Mouse (Mus musculus) liver, adult 2 months (tissue): ENCODE measurements around the gene Lef1. TPM values are rescaled to one million over a fixed set of nuclear protein-coding genes. Genes with fewer than 3 reads are reported as not detected.
A peak's percentile ranks its signal among the peaks of the same experiment; 100 is the strongest.

ENCODE experiments used
- DNase-seq: peaks from one replicate; pipeline ENCODE4 v3.0.0-alpha.2; 2011; ENCODE audit warnings: low read depth, low spot score; ENCODE audit errors: extremely low read depth
- H3K27ac ChIP-seq: fragments of 200-500 bp; replicated peaks from 2 replicates; pipeline ENCODE4 v1.5.1; 2012; ENCODE audit warnings: low read depth, mild to moderate bottlenecking, control low read depth, inconsistent platforms, low read length; ENCODE audit not compliant: insufficient read depth
- H3K27me3 ChIP-seq: fragments of 200-500 bp; 2 replicates; pipeline ENCODE4 v1.6.1; 2012; ENCODE audit warnings: mild to moderate bottlenecking, moderate library complexity, low read length, inconsistent platforms; ENCODE audit not compliant: control insufficient read depth, insufficient read depth
- H3K36me3 ChIP-seq: fragments of 200-500 bp; 2 replicates; pipeline ENCODE4 v1.6.1; 2012; ENCODE audit warnings: low read length, inconsistent platforms; ENCODE audit not compliant: control insufficient read depth, insufficient read depth
- H3K4me1 ChIP-seq: fragments of 200-500 bp; 2 replicates; pipeline ENCODE4 v1.6.1; 2011; ENCODE audit warnings: low read length; ENCODE audit not compliant: control insufficient read depth, insufficient read depth
- H3K4me3 ChIP-seq: fragments of 200-500 bp; 2 replicates; pipeline ENCODE4 v1.5.1; 2011; ENCODE audit warnings: low read depth, mild to moderate bottlenecking, control low read depth, low read length, moderate library complexity; ENCODE audit not compliant: insufficient read depth
- H3K79me2 ChIP-seq: fragments of 200-500 bp; 2 replicates; pipeline ENCODE4 v1.6.1; 2012; ENCODE audit warnings: inconsistent platforms, mild to moderate bottlenecking, low read length, moderate library complexity; ENCODE audit not compliant: control insufficient read depth, insufficient read depth
- H3K9ac ChIP-seq: fragments of 200-500 bp; 2 replicates; pipeline ENCODE4 v1.6.1; 2012; ENCODE audit warnings: low read depth, mild to moderate bottlenecking, control low read depth, inconsistent platforms, low read length
- CTCF ChIP-seq: fragments of 200-500 bp; IDR thresholded peaks from 2 replicates; pipeline ENCODE4 v1.5.1; 2011; ENCODE audit warnings: low read depth, low read length, control low read depth
- POLR2A ChIP-seq: fragments of 200-500 bp; IDR thresholded peaks from 2 replicates; pipeline ENCODE4 v1.6.1; 2011; ENCODE audit warnings: low read length, control low read depth; ENCODE audit not compliant: insufficient read depth; ENCODE audit errors: extremely low read depth
- WGBS: fragments of 180-500 bp; shearing (Covaris S2); methylation state at CpG from one replicate; pipeline ENCODE4 v1.1.7; 2018; 5-methylcytosine and 5-hydroxymethylcytosine counted together
- polyA plus RNA-seq: library from polyadenylated mRNA; depleted of rRNA; stranded (reverse); fragments of >200 nt; gene quantifications from 2 replicates; pipeline ENCODE4 v1.2.3, GENCODE M21; 2012
- total RNA-seq: library from RNA; depleted of rRNA; stranded (reverse); fragments of >200 nt; gene quantifications from 2 replicates; pipeline ENCODE4 v1.2.3, GENCODE M21; 2014

Gene Lef1
- total and polyA plus RNA-seq, 2 experiments, result 0.37 to 0.45 TPM

DNA sequence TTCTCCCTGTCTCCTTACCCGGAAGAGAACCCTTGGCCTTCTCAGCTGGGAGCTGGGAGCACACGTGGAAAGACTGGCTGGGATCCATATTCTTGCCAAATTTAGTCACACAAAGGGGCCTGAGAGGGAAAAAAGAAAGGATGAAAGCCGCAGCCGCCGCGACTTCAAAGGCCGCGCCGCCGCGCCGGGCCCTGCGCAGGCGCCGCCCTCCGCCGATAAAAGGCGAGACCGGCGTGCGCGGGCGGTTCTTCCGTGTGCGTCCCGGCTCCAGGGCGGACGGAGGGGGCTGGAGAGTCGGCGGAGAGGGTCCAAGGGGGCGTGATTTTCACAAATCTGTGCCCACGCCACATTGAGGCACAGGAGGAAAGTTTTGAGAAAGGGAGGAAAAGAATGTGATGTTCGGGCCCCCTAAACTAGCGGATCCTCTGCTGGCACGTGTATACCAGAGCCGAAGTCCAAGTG is 4.3 kb upstream of the Lef1 start:
- Histone ChIP-seq H3K36me3 (no peaks in the 10 kb centered on the region), H3K4me1 (peaks cover 3% of the 10 kb centered on the region; the same call in 1 of the 2 replicates), H3K9ac (no peak overlapping the region), H3K4me3 (peak overlapping the region; percentile 41), H3K79me2 (no peaks in the 10 kb centered on the region), H3K27ac (no peak overlapping the region), H3K27me3 (peaks cover 25% of the 10 kb centered on the region)
- TF ChIP-seq POLR2A (no peak), CTCF (no peak)
- 1% methylated on average over 36 of the region's 36 CpGs for WGBS
- peak; percentile 59 for DNase-seq

DNA sequence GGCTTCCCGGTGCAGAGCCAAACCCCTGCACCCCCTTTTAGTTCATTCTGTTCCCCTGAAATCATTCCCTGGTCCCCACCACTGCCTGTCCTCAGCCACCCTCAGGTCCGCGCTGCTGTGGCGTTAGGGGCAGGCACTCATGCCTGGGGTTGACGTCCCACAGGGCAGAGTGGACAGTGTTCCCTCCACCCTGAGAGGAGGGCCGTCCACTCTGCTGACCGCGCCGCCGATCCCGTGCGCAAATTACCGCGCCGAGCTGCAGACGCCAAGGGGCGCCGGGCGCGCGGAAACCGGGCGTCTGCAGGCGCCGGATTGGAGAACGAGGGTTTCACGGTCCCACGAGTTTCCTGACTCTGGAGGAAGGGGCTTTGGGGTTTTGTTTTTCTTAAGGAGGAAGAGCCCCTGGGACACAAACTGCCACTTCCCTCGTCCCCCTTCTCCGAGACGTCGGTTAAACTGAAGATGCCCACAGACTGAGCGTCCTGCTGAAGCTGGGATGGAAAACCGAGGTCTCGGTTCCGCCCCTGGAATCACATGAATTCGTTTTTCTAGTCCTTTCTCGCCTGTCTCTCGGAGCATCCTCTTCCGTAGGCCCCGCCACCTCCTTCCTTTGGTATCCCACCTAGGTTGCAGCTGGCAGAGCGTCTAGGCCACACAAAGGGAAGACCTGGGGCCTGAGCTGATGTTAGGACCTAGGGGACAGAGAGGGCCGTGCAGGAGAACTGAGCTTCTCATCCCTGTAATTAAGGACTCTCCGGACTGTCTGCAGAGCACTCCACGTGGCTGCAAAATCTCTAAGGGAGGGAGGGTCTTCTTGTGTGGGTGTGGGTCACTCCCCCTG is 3.6 kb upstream of the Lef1 start:
- Histone ChIP-seq H3K27me3 (peaks cover 32% of the 10 kb centered on the region), H3K36me3 (no peaks in the 10 kb centered on the region), H3K79me2 (no peaks in the 10 kb centered on the region), H3K4me3 (no peak overlapping the region), H3K4me1 (peaks cover 5% of the 10 kb centered on the region), H3K9ac (no peak overlapping the region), H3K27ac (no peak overlapping the region)
- no peak for TF ChIP-seq CTCF
- TF ChIP-seq POLR2A, result no peak
- 2% methylated on average over 45 of the region's 45 CpGs for WGBS
- no peak for DNase-seq

DNA sequence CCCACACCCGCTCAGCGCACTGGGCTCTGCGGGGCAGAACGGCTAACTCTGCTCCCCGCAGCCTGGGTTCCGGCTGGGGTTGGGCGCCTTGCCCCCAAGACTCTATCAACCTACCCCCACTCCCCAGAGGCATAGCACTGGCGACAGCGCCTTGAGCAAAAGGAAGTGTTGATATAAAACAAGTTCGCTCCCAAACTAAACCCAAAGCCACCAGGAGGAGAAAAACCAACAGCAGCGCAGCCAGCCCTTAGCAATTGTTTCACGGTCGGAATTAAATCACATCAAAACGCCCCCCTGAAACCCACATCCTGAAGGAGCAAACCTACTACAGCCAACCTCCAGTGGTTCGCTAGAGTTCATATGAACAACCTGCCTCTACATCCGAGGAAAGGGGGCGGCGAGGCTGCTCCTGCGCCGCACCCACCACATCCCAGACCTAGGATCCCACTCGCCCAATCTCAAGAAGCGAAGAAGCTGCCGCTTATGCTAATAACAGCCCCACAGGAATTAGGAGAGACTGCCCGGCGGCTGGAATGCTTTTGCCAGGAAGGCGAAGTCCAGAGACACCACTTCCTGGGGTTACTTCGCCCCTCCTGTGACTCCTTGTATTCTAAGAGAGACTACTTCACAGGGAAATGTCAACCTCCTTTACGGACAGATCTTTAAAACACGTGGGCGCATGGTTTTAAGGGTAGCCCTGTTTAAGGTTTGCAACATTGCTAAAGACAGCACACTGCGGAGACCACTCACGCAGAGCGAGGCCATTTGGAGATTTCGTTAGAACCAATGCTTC is 2.8 kb upstream of the Lef1 start:
- H3K79me2 ChIP-seq, result no peaks in the 10 kb centered on the region
- DNase-seq, result no peak
- peaks cover 8% of the 10 kb centered on the region for H3K4me1 ChIP-seq
- no peak for TF ChIP-seq POLR2A
- TF ChIP-seq CTCF, result no peak
- H3K36me3 ChIP-seq, result no peaks in the 10 kb centered on the region
- no peak overlapping the region for H3K4me3 ChIP-seq
- H3K9ac ChIP-seq, result no peak overlapping the region
- no peak overlapping the region for H3K27ac ChIP-seq
- WGBS, result 3% methylated on average over 34 of the region's 34 CpGs
- peaks cover 40% of the 10 kb centered on the region for H3K27me3 ChIP-seq

DNA sequence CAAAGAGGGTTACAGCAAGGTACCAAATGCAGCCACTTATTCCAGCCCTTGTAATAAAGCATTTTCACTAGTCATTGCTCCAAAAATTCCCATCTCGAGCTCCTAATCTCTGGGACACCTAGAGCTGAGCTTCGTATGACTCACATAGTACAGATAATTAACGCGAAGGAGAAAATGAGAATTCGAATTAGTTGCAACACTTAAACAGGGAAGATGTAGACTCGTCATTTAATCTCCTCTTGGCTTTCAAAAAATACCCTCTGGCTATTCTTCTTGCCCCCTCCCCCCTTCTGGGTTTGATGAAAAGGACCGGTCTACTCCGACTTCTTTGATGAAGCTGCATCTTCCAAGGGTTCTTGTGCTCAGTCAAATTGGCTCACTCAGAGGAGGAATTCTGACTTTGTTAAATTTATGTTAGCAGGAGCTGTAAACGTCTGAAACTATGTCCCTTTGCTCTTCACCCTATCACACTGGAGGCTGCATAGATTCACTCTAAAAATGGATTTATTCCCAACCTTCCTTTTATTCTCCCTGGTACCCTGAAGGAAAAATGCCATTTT is 2.1 kb upstream of the Lef1 start:
- no peak for TF ChIP-seq CTCF
- TF ChIP-seq POLR2A, result no peak
- Histone ChIP-seq H3K9ac (no peak overlapping the region), H3K36me3 (no peaks in the 10 kb centered on the region), H3K79me2 (no peaks in the 10 kb centered on the region), H3K27ac (no peak overlapping the region), H3K4me3 (no peak overlapping the region), H3K4me1 (peaks cover 8% of the 10 kb centered on the region), H3K27me3 (peaks cover 41% of the 10 kb centered on the region)
- no peak for DNase-seq
- WGBS, result 6% methylated on average over 9 of the region's 9 CpGs

DNA sequence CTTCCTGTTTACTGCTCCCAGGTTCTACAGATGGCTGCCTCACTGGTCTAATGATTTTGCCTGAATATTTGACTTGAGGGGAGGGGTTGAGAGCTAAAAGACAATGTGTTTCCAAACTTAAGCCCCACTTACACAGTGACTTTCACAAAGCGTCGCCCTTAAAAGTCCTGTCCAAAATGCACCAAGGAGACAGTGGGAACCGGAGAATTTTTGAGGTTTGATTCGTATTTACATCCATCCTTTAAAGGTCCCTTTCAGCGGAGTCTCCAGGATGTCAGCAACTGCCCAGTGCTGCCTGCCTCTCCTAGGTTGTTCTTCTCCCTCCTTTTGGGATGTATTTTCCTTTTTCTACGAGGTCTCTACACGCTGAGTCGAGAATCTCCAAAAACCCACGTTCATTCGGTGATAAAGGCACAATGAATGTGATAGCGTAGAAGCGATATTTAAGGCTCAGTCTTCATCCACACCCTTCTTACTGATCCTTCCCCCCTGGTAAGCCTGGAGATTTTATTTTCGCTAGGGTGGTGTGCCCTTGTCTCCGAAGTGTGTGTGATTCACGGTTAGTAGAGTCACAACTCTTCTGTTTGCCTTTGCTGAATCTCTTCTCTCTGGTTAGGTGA is 1.1 kb upstream of the Lef1 start:
- Histone ChIP-seq H3K79me2 (no peaks in the 10 kb centered on the region), H3K27ac (no peak overlapping the region), H3K9ac (no peak overlapping the region), H3K36me3 (no peaks in the 10 kb centered on the region), H3K27me3 (peaks cover 39% of the 10 kb centered on the region), H3K4me1 (peaks cover 8% of the 10 kb centered on the region), H3K4me3 (no peak overlapping the region)
- WGBS, result 2% methylated on average over 15 of the region's 15 CpGs
- DNase-seq, result no peak
- TF ChIP-seq CTCF (no peak), POLR2A (no peak)
